Mouse (Mus musculus): ENCODE measurements around the gene Syt1.

Syt1 gene

GRCm38 (mm10) chr10:108649174-108649573 is 361.6 kb downstream of the Syt1 start:
- DNase-seq (ENCODE audit: low spot score in 2 of 2) = no peak

- DNase-seq (ENCODE audit: low spot score in 2 of 2) = no peak
Observed at GRCm38 (mm10) chr10:108643915-108644314, 366.9 kb downstream of the Syt1 start.

GRCm38 (mm10) chr10:108638095-108638494 is 372.7 kb downstream of the Syt1 start:
- no peak for DNase-seq (ENCODE audit: low spot score in 2 of 2)

- DNase-seq (ENCODE audit: low spot score in 2 of 2) = no peak
Observed at GRCm38 (mm10) chr10:108636086-108636485, 374.7 kb downstream of the Syt1 start.

- DNase-seq (ENCODE audit: low spot score in 2 of 2) = no peak
Observed at GRCm38 (mm10) chr10:108635616-108636015, 375.2 kb downstream of the Syt1 start.

- DNase-seq (ENCODE audit: low spot score in 2 of 2) = no peak
Observed at GRCm38 (mm10) chr10:108630841-108631240, 379.9 kb downstream of the Syt1 start.

- DNase-seq (ENCODE audit: low spot score in 2 of 2) = no peak
Observed at GRCm38 (mm10) chr10:108626404-108626803, 384.4 kb downstream of the Syt1 start.

GRCm38 (mm10) chr10:108623002-108623401 is 387.8 kb downstream of the Syt1 start:
- no peak for DNase-seq (ENCODE audit: low spot score in 2 of 2)

GRCm38 (mm10) chr10:108619861-108620260 is 390.9 kb downstream of the Syt1 start:
- DNase-seq (ENCODE audit: low spot score in 2 of 2) = no peak

- DNase-seq (ENCODE audit: low spot score in 2 of 2) = no peak
Observed at GRCm38 (mm10) chr10:108619217-108619616, 391.6 kb downstream of the Syt1 start.

- DNase-seq (ENCODE audit: low spot score in 2 of 2) = no peak
Observed at GRCm38 (mm10) chr10:108610057-108610644, 400.6 kb downstream of the Syt1 start.

- DNase-seq (ENCODE audit: low spot score in 2 of 2) = no peak
Observed at GRCm38 (mm10) chr10:108601672-108602412, 408.9 kb downstream of the Syt1 start.

GRCm38 (mm10) chr10:108600693-108601092 is 410.1 kb downstream of the Syt1 start:
- DNase-seq (ENCODE audit: low spot score in 2 of 2) = no peak

- DNase-seq (ENCODE audit: low spot score in 2 of 2) = no peak
Observed at GRCm38 (mm10) chr10:108597385-108597784, 413.4 kb downstream of the Syt1 start.

GRCm38 (mm10) chr10:108596162-108596927 is 414.4 kb downstream of the Syt1 start:
- DNase-seq (ENCODE audit: low spot score in 2 of 2) = no peak

- DNase-seq (ENCODE audit: low spot score in 2 of 2) = no peak
Observed at GRCm38 (mm10) chr10:108589355-108589754, 421.4 kb downstream of the Syt1 start.

GRCm38 (mm10) chr10:108588924-108589323 is 421.9 kb downstream of the Syt1 start:
- no peak for DNase-seq (ENCODE audit: low spot score in 2 of 2)

GRCm38 (mm10) chr10:108583694-108584093 is 427.1 kb downstream of the Syt1 start:
- no peak for DNase-seq (ENCODE audit: low spot score in 2 of 2)

GRCm38 (mm10) chr10:108582397-108582730 is 428.4 kb downstream of the Syt1 start:
- no peak for DNase-seq (ENCODE audit: low spot score in 2 of 2)

- no peak for DNase-seq (ENCODE audit: low spot score in 2 of 2)
Observed at GRCm38 (mm10) chr10:108581555-108582396, 429.0 kb downstream of the Syt1 start.

- DNase-seq (ENCODE audit: low spot score in 2 of 2) = no peak
Observed at GRCm38 (mm10) chr10:108580786-108581420, 429.9 kb downstream of the Syt1 start.
